Mouse (Mus musculus) lung, adult 2 months (tissue): Measurements from ENCODE around the gene Rtf2.

ENCODE experiments used
- CTCF ChIP-seq: fragments of 200-500 bp; IDR thresholded peaks from 2 replicates; pipeline ENCODE4 v1.5.1; 2011; ENCODE audit warnings: mild to moderate bottlenecking, low read length, control low read depth; ENCODE audit not compliant: insufficient read depth
- POLR2A ChIP-seq: fragments of 200-500 bp; IDR thresholded peaks from 2 replicates; pipeline ENCODE4 v1.6.1; 2011; ENCODE audit warnings: low read depth, mild to moderate bottlenecking, control low read depth, low read length, borderline replicate concordance; ENCODE audit errors: extremely low read depth

DNA sequence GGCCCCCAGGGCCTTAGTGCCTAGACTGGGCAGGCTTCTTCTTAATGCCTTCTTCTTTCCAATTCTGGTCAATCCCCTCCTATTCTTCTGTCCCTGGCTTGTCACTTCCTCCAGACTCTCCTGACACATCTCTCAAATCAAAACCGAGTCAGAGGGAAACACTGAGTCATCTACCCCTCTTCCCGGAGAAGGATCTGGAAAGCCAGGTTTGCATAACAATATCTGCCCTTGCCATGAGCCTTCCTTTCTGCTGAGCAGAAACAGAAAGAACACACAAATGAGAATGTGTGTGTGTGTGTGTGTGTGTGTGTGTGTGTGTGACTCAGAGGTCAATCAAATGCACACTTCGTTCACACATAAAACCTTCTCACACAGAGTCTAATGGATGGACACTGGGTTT is 58.5 kb downstream of the Rtf2 start:
- TF ChIP-seq POLR2A (no peak), CTCF (no peak)
